Mouse (Mus musculus): ENCODE measurements around the gene Bcl9.

DNA sequence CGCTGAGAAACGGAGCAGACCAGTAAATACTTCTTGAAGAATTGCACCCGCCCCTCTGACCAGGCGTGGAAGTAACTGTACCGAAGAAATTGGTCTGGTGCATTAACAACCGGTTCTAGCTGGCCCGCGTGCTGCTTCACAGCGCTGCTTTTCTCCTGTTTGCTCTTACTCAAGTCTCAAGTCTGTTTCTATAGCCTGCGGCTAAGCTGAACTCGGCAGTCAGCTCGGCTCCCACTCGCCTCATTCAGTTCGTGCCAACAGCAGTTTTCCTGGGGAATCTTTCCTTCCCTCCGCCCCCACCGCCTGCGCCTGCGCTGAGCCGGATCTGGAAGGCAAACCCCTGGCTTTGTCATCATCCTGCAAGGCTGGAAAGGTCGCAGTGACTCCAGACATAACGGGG, 14.3 kb upstream of the Bcl9 start:
- TF ChIP-seq GATA1 (IDR thresholded peaks at IDR 0.05; ENCODE audit: borderline replicate concordance, low read length) (no peak), CTCF (IDR thresholded peaks at IDR 0.05; ENCODE audit: low read depth, low read length) (no peak)
